Mouse (Mus musculus) layer of hippocampus, adult 9-11 months (tissue): ENCODE results near the gene Il15.

Source experiments
- DNase-seq: peaks from one replicate; pipeline ENCODE4 v3.0.0; 2022

Il15 gene

DNA sequence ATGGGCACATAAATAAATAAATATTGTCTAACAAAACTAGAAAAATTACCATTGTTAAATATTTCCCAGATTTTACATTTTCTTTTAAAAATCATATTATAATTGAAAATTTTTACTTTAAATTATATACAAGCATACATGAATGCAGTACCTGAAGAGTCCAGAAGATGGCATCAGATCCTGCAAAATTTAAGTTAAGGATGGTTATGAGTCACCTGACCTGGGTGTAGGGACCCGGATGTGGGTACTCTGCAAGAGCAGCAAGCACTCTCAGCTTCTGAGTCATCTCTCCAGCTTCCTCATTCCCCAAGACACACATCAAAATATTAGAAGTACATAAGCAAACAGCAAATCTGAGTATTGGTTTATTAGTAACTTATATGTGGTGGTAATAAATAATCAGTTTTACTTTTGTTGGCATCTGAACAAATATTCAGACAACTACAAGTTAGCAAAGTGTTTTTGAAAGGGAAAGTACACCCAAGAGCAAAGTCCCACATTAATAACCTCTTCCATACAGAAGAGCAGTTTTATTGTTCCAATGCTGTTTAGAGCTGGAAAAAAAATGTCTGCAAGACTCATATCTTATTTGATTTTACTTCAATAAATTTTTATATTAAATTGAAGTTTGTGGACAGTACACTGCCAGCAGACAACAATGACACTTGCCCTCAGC is 51.6 kb downstream of the Il15 start:
- DNase-seq = no peak

DNA sequence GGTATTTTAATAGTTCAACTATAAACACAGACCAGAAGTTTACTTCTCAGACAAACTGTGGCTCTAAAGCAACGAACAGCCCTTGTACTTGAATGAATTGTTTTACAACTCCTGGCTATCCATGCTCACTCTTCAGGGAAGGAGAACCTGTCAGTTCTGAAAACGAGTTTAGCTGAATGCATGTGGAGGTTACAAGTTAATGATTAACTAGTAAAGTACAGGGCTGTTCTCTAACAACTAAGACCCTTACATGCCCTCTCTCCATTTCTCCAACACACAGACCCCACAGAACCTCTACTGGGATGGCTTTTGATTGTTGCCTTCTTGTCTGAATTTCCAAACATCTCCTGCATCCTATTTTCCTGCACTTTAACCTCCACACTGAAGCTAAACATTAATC is 53.7 kb downstream of the Il15 start:
- DNase-seq = no peak

DNA sequence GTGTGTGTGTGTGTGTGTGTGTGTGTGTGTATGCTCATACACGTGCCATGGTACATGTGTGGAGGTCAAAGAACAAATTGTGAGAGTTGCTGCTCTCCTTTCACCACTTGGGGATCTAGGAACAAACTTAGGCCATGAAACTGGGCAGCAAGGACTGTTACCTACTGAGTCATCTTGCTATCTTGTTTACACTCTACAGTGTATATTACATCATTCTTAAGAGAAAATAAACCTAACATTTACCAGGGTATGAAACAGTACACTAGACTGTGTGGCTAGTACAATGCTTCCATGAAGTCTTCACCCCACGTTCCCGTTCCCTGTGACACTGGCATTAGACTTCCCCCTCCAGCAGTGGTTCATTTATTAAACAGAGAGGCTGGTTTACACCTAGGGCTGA is 56.5 kb downstream of the Il15 start:
- DNase-seq = no peak

DNA sequence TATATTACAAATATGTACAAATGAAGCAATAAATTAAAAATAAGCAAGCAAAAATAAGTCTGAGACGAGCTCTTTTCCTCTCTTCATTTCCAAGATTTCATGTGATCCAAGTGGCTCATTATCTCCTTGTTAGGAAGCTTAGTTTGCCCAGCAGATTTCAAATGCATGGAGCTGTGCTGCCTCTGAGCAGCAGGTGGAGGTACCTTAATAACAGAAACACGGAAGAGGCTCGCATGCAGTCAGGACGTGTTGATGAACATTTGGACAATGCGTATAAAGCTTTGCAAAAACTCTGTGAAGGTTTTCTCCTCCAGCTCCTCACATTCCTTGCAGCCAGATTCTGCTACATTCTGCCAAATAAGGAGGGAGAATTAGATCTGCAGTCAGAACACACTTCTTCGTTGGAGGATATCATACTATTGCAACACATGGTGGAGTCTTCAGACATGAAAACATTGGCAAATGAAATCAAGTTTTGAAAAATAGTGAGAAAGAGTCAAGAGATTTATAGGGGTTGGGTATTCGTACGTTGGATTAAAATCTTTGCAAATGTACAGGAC is 71.3 kb downstream of the Il15 start:
- no peak for DNase-seq

DNA sequence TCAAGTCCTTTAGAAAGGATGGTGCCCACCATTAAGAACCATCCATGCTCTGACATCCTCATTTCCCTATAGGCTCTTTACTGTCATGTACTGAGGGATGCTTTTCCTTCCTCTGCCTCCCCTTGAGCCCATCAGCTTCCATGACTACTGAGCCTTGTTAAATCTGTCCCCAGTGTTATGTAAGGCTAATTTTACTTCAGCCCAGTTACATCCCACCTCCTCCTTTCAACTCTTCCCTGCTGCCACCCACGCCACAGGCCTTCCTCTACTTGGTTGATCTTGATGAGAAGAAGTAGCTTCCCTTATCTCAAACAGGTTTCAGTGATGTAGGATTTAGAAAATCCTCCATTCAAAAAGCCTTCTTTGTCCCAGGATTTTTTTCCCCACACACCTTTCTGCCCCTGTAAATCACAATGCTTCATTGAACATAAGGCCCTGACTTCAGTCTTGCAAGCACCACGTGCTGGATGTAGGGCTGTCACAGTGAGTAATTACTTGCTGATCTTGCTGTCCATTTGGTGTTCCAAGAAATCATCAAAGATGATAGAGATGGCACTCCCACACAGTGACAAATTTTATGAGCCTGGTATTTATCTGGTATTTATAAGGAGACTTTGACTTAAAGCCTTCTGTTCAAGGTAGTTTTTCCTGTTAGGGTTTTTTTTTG is 74.9 kb downstream of the Il15 start:
- DNase-seq = no peak

DNA sequence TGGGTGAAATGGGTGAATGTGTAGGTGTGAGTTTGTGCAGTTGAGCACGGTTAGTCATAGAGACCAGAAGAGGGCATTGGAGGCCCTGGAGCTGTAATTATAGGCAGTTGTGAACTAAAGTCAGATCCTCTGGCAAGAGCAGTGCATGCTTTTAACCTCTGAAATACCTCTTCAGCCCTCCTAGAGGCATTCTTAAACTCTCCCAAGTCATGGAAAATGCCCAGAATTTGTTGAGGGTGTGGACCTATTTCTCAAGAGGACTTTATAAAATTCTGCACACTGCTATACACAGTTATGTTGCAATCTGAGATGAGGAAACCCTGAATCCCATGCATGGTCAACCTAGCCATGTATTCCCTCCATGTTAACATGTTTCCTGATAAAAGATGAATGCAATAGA is 77.0 kb downstream of the Il15 start:
- no peak for DNase-seq

DNA sequence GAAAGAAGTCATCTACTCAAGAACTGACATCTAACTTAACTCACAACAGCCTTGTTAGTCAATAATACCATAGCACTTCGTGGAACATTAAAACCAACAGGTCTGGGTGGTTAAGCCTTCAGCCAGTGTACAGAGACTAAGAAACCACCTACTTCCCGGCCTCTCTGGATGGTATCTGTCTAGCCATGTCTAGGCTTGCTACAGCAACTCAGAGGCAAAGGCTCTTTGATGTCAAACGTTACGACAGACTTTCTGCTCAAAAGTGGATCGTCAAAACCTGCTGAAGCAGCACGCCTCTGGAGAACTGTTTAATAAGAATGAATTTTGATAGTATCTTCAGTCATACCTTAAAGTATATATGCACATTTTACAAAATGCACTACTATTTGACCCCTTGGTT is 77.4 kb downstream of the Il15 start:
- no peak for DNase-seq

DNA sequence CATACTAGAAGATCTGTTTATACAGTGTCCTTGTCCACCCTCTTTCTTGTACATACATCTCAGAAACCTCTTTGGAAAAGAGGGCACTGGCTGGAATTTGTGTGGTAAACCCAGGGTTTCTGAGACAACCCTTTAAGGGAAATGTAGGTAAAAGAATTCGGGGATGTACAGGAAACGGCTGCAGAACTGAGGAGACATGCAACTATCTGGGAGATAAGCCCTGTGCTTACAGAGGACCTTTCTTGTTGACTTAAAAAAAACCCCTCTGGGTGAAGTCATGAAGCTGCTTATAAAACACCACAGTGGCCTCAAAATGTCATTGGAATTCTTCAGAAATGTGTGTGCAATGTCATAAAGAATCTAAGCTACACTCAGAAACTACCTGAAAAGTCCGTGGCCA is 85.6 kb downstream of the Il15 start:
- DNase-seq = no peak

DNA sequence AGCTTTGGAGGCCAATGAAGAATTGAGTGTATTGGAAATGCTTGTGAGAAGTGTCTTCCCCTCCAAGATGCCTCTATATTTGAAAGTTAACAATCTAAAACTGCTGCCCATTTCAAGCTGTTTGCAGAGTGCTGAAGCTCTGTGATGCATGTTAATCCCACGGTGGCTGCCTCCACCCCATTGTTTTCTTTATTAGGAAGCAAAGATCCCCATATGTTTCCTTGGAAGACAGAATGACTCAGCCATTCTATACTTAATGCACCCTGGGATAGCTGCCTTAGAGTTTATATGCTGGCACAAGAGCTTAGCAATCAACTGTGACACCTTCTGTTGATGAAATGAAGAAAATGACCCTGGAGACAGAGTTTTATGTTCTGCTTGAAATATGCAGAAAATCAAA is 96.6 kb downstream of the Il15 start:
- no peak for DNase-seq

DNA sequence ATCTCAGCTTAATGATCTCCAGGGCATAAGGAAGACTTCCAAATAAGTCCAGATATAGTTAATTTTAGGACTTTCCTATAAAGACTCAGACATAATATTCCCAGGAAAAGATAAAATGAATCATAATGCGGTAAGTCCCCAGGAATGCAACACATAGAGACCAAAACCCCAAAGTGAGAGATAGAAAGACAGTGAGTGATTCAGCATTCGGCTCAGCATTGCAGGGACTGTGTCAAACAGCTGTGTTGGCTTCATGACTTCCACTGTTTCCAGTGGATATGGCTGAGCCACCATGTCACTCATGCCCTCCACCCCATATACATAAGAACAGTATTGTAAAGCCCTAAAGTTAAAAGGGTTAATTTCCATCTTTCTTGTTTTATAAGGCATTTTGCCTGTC is 106.8 kb downstream of the Il15 start:
- no peak for DNase-seq

DNA sequence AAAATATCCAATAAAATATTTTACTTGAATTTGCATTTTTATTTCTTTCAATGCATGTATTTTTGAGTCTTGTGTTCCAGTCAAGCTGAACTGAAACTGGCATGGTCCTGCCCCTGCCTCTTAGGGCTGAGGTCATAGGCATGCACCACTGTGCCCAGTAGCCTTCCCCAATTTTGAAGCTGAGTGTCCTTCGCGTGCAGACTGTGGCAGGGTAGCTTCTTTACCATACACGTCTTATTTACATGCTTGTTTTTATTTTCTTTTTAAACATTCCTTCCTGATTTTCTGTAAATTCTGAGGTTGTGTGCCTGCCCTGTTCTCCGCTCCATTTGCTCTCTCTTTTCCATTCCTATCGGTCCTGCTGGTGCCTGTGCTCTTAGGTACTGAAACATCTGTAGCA is 111.4 kb downstream of the Il15 start:
- no peak for DNase-seq

DNA sequence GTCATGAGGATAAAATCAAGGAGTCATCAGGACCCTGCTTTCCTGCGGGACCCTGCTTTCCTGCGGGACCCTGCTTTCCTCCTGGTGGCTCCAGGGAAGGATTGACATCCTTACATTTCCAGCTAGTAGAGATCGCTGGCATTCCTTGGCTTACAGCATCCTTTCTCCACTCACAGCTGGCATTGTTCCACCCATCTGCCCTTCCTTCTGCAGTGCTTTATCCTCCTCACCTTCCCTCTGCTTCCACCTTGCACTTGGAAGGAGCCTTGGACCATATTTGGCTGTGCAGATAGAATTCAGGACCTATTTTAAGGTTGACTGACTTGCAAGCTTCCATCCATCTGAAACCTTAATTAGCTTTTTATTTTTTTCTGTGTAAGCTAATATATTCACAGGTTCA is 117.2 kb downstream of the Il15 start:
- no peak for DNase-seq

DNA sequence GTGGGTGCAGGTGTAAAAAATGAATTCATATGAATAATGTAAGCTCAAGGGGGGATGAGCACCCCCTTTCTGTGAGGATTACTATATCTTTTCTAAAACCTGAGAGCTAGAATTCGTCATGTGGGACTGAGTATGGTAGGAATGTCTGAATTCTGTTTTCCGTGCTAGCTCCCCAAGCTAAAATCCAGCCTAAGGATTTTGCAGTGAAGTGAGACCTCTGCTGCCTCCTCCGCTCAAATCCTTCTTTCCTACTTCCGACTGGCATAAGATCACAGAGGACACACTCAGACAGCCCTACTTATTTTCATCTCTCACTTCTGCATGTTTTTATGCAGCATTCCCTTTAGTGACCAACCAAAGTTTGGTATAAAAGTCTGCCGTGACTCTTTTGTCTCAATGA is 121.0 kb downstream of the Il15 start:
- DNase-seq = no peak
